Mouse (Mus musculus) 416B (cell line): ENCODE measurements around the gene Hist2h2bb.
"Not testable (repeated sequence)": the region's sequence is repeated elsewhere in the genome, so short reads cannot be mapped to it uniquely, and the experiment has no call there.

Experiments used
- DNase-seq: peaks from one replicate; pipeline ENCODE4 v3.0.0; 2011; ENCODE audit warnings: low read depth

Gene Hist2h2bb

GRCm38 (mm10) chr3:96269511-96270474 lies at the start of gene Hist2h2bb:
Gene Hist2h2bb, plus strand, starts transcription at chr3:96269752.
- peak; percentile 100 for DNase-seq

- DNase-seq: peak; percentile 87
These were observed 49.3 kb upstream of the Hist2h2bb start for GRCm38 (mm10) chr3:96220131-96220764.

GRCm38 (mm10) chr3:96220765-96221639 lies 48.5 kb upstream of the Hist2h2bb start, which contains the start of the genes Hist2h2ac and Hist2h2be:
Gene Hist2h2ac, minus strand, starts transcription at chr3:96220880.
Gene Hist2h2be, plus strand, starts transcription at chr3:96221119.
- DNase-seq: peak; percentile 100

- DNase-seq: no peak
These were observed 47.9 kb upstream of the Hist2h2bb start for GRCm38 (mm10) chr3:96221640-96222038.

GRCm38 (mm10) chr3:96222774-96223173 lies 46.8 kb upstream of the Hist2h2bb start:
- DNase-seq: no peak

- DNase-seq: no peak
These were observed 44.1 kb upstream of the Hist2h2bb start for GRCm38 (mm10) chr3:96225421-96225820.

- DNase-seq: peak; percentile 89
These were observed 42.6 kb upstream of the Hist2h2bb start for GRCm38 (mm10) chr3:96226695-96227648.

- DNase-seq: no peak
These were observed 40.7 kb upstream of the Hist2h2bb start for GRCm38 (mm10) chr3:96228828-96229227.

GRCm38 (mm10) chr3:96230404-96230803 lies 39.1 kb upstream of the Hist2h2bb start:
- no peak for DNase-seq

- no peak for DNase-seq
These were observed 38.4 kb upstream of the Hist2h2bb start for GRCm38 (mm10) chr3:96230910-96231757.

- DNase-seq: no peak
These were observed 37.8 kb upstream of the Hist2h2bb start for GRCm38 (mm10) chr3:96231758-96232120.

- peak; percentile 48 for DNase-seq
These were observed 34.6 kb upstream of the Hist2h2bb start for GRCm38 (mm10) chr3:96234914-96235313.

- DNase-seq: no peak
These were observed 33.7 kb upstream of the Hist2h2bb start for GRCm38 (mm10) chr3:96235836-96236235.

GRCm38 (mm10) chr3:96236834-96237334 lies 32.7 kb upstream of the Hist2h2bb start:
- DNase-seq: no peak

- peak; percentile 78 for DNase-seq
These were observed 32.1 kb upstream of the Hist2h2bb start for GRCm38 (mm10) chr3:96237335-96237903.

GRCm38 (mm10) chr3:96237904-96238511 lies 31.5 kb upstream of the Hist2h2bb start:
- peak; percentile 88 for DNase-seq

- DNase-seq: not testable (repeated sequence)
These were observed 30.4 kb upstream of the Hist2h2bb start, which contains the start of gene Hist2h3c2 for GRCm38 (mm10) chr3:96238954-96239793. Gene Hist2h3c2, minus strand, starts transcription at chr3:96239127.
